Mouse (Mus musculus): ENCODE data around the gene Gfer. TPM values are rescaled to one million over a fixed set of nuclear protein-coding genes. Genes with fewer than 3 reads are reported as not detected.
A peak's percentile ranks its signal among the peaks of the same experiment; 100 is the strongest.

Gfer gene
- polyA plus RNA-seq, 1 experiment from 2014 or later = 37.0 TPM

DNA sequence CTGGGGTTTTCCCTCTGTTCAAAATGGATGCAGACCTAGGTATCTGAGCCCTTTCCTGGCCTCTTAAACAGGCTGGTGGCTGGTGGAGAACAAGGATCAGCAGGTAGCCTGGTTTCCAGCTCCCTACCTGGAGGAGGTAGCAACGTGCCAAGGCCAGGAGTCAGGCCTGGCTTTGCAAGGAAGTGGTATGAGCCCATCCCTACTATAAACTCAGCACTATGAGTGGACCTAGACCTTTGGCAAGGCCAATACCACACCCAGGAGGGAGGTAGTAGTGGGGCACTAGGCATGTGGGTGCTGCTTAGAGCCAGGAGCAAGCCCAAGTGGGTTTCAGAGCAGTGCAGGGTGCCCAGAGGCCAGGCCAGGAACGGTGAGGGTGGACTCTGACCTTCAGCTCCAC is 3.5 kb upstream of the Gfer start:
- Histone ChIP-seq H3K4me2 (ENCODE audit: low read depth, low read length) (no peak overlapping the region), H3K27me3 (ENCODE audit: control insufficient read depth, insufficient read depth, low read length) (no peaks in the 10 kb centered on the region), H3K9ac (replicated peaks; ENCODE audit: low read depth, low read length) (no peak overlapping the region), H3K9me3 (ENCODE audit: control insufficient read depth, low read length) (no peaks in the 10 kb centered on the region), H3K27ac (ENCODE audit: low read depth, low read length) (no peak overlapping the region), H3K4me1 (ENCODE audit: control insufficient read depth, insufficient read depth, low read length) (peaks cover 11% of the 10 kb centered on the region; the same call in 1 of the 2 replicates), H3K36me3 (ENCODE audit: control insufficient read depth, insufficient read depth, low read length) (peaks cover 39% of the 10 kb centered on the region), H3K4me3 (ENCODE audit: low read depth, low read length) (no peak overlapping the region)
- 86% methylated on average over 2 of the region's 2 CpGs for WGBS
- no peak for ATAC-seq (ENCODE audit: low read depth)

DNA sequence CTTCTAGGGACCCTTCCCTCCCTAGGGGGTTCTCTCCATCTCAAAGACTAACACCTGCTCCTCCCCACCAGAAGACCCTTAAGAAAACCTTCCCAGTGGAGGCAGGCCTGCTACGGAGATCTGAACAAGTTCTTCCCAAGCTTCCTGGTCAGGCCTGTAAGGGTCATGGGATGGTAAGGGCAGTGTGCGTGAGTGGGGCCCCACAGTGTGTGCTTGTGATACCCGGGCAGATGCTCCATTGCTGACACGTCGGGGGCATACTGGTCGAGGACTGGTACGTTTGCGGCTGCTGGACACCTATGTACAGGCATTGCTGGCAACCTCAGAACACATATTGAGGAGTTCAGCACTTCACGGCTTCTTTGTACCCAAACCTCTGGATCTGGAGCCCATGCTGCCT is 2.8 kb upstream of the Gfer start:
- H3K27me3 ChIP-seq (ENCODE audit: control insufficient read depth, insufficient read depth, low read length) = no peaks in the 10 kb centered on the region
- H3K4me3 ChIP-seq (ENCODE audit: low read depth, low read length) = no peak overlapping the region
- H3K9me3 ChIP-seq (ENCODE audit: control insufficient read depth, low read length) = no peaks in the 10 kb centered on the region
- H3K9ac ChIP-seq (replicated peaks; ENCODE audit: low read depth, low read length) = no peak overlapping the region
- no peak for ATAC-seq (ENCODE audit: low read depth)
- H3K4me1 ChIP-seq (ENCODE audit: control insufficient read depth, insufficient read depth, low read length) = peaks cover 11% of the 10 kb centered on the region; the same call in 1 of the 2 replicates
- peaks cover 32% of the 10 kb centered on the region for H3K36me3 ChIP-seq (ENCODE audit: control insufficient read depth, insufficient read depth, low read length)
- WGBS = 66% methylated on average over 9 of the region's 9 CpGs
- H3K4me2 ChIP-seq (ENCODE audit: low read depth, low read length) = no peak overlapping the region
- H3K27ac ChIP-seq (ENCODE audit: low read depth, low read length) = no peak overlapping the region

DNA sequence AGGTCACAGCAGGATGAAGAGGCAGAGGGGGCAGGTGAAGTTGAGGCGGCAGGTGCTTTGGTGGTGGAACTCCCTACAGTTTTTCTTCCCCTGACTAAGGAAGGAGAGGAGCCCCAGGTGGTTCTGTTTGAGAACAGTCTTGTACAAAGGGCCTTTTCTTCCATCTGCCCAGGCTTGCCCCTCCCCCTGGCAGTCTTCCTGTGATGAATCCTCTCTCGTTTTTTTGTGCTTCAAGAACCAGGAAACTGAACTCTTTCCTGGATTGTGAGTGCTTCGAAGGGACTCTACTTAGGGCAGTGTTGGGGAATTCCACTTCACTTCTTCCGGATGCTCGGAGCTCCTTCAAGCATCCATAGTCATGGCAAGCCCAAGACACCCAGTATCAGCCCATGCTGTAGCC is 2.0 kb upstream of the Gfer start:
- no peak for ATAC-seq (ENCODE audit: low read depth)
- H3K9ac ChIP-seq (replicated peaks; ENCODE audit: low read depth, low read length) = no peak overlapping the region
- no peaks in the 10 kb centered on the region for H3K27me3 ChIP-seq (ENCODE audit: control insufficient read depth, insufficient read depth, low read length)
- 21% methylated on average over 5 of the region's 5 CpGs for WGBS
- peaks cover 11% of the 10 kb centered on the region; the same call in 1 of the 2 replicates for H3K4me1 ChIP-seq (ENCODE audit: control insufficient read depth, insufficient read depth, low read length)
- H3K27ac ChIP-seq (ENCODE audit: low read depth, low read length) = no peak overlapping the region
- no peak overlapping the region for H3K4me2 ChIP-seq (ENCODE audit: low read depth, low read length)
- H3K9me3 ChIP-seq (ENCODE audit: control insufficient read depth, low read length) = no peaks in the 10 kb centered on the region
- no peak overlapping the region for H3K4me3 ChIP-seq (ENCODE audit: low read depth, low read length)
- peaks cover 30% of the 10 kb centered on the region for H3K36me3 ChIP-seq (ENCODE audit: control insufficient read depth, insufficient read depth, low read length)

- ATAC-seq (ENCODE audit: low read depth) = no peak; the same call in 1 of the 2 replicates
- 0 out of 2 replicates have a peak, but pooled peaks cover 2% of the 10 kb centered on the region for H3K27me3 ChIP-seq (ENCODE audit: control insufficient read depth, insufficient read depth, low read length)
- peaks cover 13% of the 10 kb centered on the region; the same call in 1 of the 2 replicates for H3K4me1 ChIP-seq (ENCODE audit: control insufficient read depth, insufficient read depth, low read length)
- peak overlapping the region; percentile 78 for H3K27ac ChIP-seq (ENCODE audit: low read depth, low read length)
- peak overlapping the region; percentile 68 for H3K4me2 ChIP-seq (ENCODE audit: low read depth, low read length)
- 8% methylated on average over 31 of the region's 51 CpGs for WGBS
- no peaks in the 10 kb centered on the region for H3K9me3 ChIP-seq (ENCODE audit: control insufficient read depth, low read length)
- peak overlapping the region; percentile 75 for H3K4me3 ChIP-seq (ENCODE audit: low read depth, low read length)
- H3K36me3 ChIP-seq (ENCODE audit: control insufficient read depth, insufficient read depth, low read length) = peaks cover 10% of the 10 kb centered on the region
- peak overlapping the region; percentile 81 for H3K9ac ChIP-seq (replicated peaks; ENCODE audit: low read depth, low read length)
These were observed 488 bp downstream of the Gfer start for GRCm38 (mm10) chr17:24695326-24696010.

- H3K27ac ChIP-seq (ENCODE audit: low read depth, low read length) = no peak overlapping the region
- peaks cover 12% of the 10 kb centered on the region for H3K27me3 ChIP-seq (ENCODE audit: control insufficient read depth, insufficient read depth, low read length)
- H3K9me3 ChIP-seq (ENCODE audit: control insufficient read depth, low read length) = no peaks in the 10 kb centered on the region
- no peak overlapping the region for H3K4me2 ChIP-seq (ENCODE audit: low read depth, low read length)
- no peak for ATAC-seq (ENCODE audit: low read depth)
- WGBS = 83% methylated on average over 5 of the region's 5 CpGs
- no peak overlapping the region for H3K9ac ChIP-seq (replicated peaks; ENCODE audit: low read depth, low read length)
- no peak overlapping the region for H3K4me3 ChIP-seq (ENCODE audit: low read depth, low read length)
- no peaks in the 10 kb centered on the region for H3K36me3 ChIP-seq (ENCODE audit: control insufficient read depth, insufficient read depth, low read length)
- H3K4me1 ChIP-seq (ENCODE audit: control insufficient read depth, insufficient read depth, low read length) = peaks cover 24% of the 10 kb centered on the region; the same call in 1 of the 2 replicates
These were observed 3.6 kb downstream of the Gfer start for GRCm38 (mm10) chr17:24692385-24692784.

DNA sequence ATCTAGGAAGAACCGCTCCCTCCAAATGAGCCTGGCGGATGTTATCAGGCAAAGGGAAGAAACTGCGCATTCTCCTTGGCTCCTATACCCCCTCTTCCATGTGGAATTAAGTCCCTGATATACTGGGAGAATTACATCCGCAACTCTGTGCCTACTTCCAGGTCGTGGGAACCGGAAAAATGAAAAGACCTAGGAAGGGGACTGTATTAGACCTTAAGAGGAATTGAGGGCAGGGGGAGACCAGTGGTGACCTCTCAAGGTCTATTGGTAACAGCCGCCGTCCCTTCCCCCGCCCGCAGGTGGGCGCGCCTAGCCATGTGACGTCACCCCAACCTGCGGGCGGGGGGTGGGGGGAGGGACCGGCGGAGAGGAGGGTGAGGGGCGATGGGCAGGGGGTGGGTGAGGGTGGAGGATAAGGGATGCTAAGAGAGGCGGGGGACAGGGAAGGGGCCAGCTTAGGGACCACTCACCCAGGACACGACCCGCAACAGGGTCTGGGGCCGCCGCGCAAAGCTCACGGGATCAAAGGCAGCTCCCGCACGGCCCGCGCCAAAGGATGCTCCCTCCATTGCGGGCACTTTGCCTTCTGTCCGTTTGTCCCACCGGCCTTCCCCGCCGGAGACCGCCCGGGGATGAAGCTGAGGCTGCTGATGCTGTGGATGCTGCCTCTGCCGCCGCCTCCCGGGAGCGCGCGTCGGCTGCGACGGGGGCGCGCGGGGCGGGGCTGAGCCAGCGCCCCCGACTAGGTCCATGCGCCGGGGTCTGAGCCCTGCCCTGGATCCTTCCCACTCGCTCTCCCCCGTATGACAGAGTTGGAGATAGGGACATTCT is 6.5 kb downstream of the Gfer start, which contains the start of gene Syngr3:
Gene Syngr3 (minus strand): TSS at position 705 of the 831 bp plus-strand sequence.
- WGBS = under 1% methylated on average over 50 of the region's 55 CpGs
- H3K4me3 ChIP-seq (ENCODE audit: low read depth, low read length) = peak within 1 kb of the TSS; percentile 74
- peaks cover 13% of the 10 kb centered on the region for H3K27me3 ChIP-seq (ENCODE audit: control insufficient read depth, insufficient read depth, low read length)
- ATAC-seq (ENCODE audit: low read depth) = peak; percentile 72
- no peaks in the 10 kb centered on the region for H3K36me3 ChIP-seq (ENCODE audit: control insufficient read depth, insufficient read depth, low read length)
- H3K9me3 ChIP-seq (ENCODE audit: control insufficient read depth, low read length) = no peaks in the 10 kb centered on the region
- H3K4me2 ChIP-seq (ENCODE audit: low read depth, low read length) = peak within 1 kb of the TSS; percentile 72
- peak within 1 kb of the TSS; percentile 88 for H3K27ac ChIP-seq (ENCODE audit: low read depth, low read length)
- peak within 1 kb of the TSS; percentile 89 for H3K9ac ChIP-seq (replicated peaks; ENCODE audit: low read depth, low read length)
- peaks cover 15% of the 10 kb centered on the region; the same call in 1 of the 2 replicates for H3K4me1 ChIP-seq (ENCODE audit: control insufficient read depth, insufficient read depth, low read length)

GRCm38 (mm10) chr17:24687599-24687998 is 8.4 kb downstream of the Gfer start:
- H3K27me3 ChIP-seq (ENCODE audit: control insufficient read depth, insufficient read depth, low read length) = peaks cover 13% of the 10 kb centered on the region
- peak overlapping the region; percentile 25 for H3K9ac ChIP-seq (replicated peaks; ENCODE audit: low read depth, low read length)
- H3K4me1 ChIP-seq (ENCODE audit: control insufficient read depth, insufficient read depth, low read length) = peaks cover 15% of the 10 kb centered on the region; the same call in 1 of the 2 replicates
- H3K36me3 ChIP-seq (ENCODE audit: control insufficient read depth, insufficient read depth, low read length) = no peaks in the 10 kb centered on the region
- H3K4me3 ChIP-seq (ENCODE audit: low read depth, low read length) = peak overlapping the region; percentile 19
- ATAC-seq (ENCODE audit: low read depth) = no peak
- no peak overlapping the region for H3K27ac ChIP-seq (ENCODE audit: low read depth, low read length)
- 19% methylated on average over 23 of the region's 23 CpGs for WGBS
- peak overlapping the region; percentile 72 for H3K4me2 ChIP-seq (ENCODE audit: low read depth, low read length)
- H3K9me3 ChIP-seq (ENCODE audit: control insufficient read depth, low read length) = no peaks in the 10 kb centered on the region

GRCm38 (mm10) chr17:24687146-24687595 is 8.8 kb downstream of the Gfer start:
- Histone ChIP-seq H3K27me3 (ENCODE audit: control insufficient read depth, insufficient read depth, low read length) (peaks cover 13% of the 10 kb centered on the region), H3K9ac (replicated peaks; ENCODE audit: low read depth, low read length) (peak overlapping the region; percentile 25), H3K4me1 (ENCODE audit: control insufficient read depth, insufficient read depth, low read length) (peaks cover 15% of the 10 kb centered on the region; the same call in 1 of the 2 replicates), H3K27ac (ENCODE audit: low read depth, low read length) (no peak overlapping the region), H3K9me3 (ENCODE audit: control insufficient read depth, low read length) (no peaks in the 10 kb centered on the region), H3K4me2 (ENCODE audit: low read depth, low read length) (peak overlapping the region; percentile 72), H3K36me3 (ENCODE audit: control insufficient read depth, insufficient read depth, low read length) (no peaks in the 10 kb centered on the region), H3K4me3 (ENCODE audit: low read depth, low read length) (peak overlapping the region; percentile 19)
- ATAC-seq (ENCODE audit: low read depth) = no peak
- 1% methylated on average over 25 of the region's 25 CpGs for WGBS

Measured in neural tube, embryonic 14.5 days (tissue).